In genomic region chr14:59987975-59988374, GRCm38 (mm10) we compare ENCODE assay signal across 27 mouse cellular contexts.
"Had no signal": no experiment of that assay in that cellular context is flagged by ENCODE, and none has a peak within 500 bp of the region (broad histone marks: within the 10 kb centered on the region; RNA-seq: fewer than 3 reads in every experiment).

No protein-coding gene starts in this region.

- ATAC-seq: hindbrain, embryonic 16.5 days; inflammation-experienced regulatory T-cells, adult 6 months; intestine, embryonic 15.5 days; intestine, postnatal 0 days had no signal

- H3K9me3 ChIP-seq: heart, embryonic 10.5 days; heart, embryonic 12.5 days; hindbrain, embryonic 10.5 days; hindbrain, embryonic 12.5 days; intestine, embryonic 15.5 days; kidney, embryonic 15.5 days; limb, embryonic 10.5 days; limb, embryonic 12.5 days; liver, embryonic 13.5 days had no signal

- H3K36me3 ChIP-seq: heart, embryonic 10.5 days; heart, embryonic 12.5 days; hindbrain, embryonic 10.5 days; hindbrain, embryonic 12.5 days; intestine, embryonic 15.5 days; kidney, embryonic 15.5 days; limb, embryonic 10.5 days; limb, embryonic 12.5 days; liver, embryonic 13.5 days had no signal

- H3K4me3 ChIP-seq: gastrocnemius, adult 2 months; heart, embryonic 10.5 days; heart, embryonic 12.5 days; hindbrain, embryonic 10.5 days; hindbrain, embryonic 12.5 days; intestine, embryonic 15.5 days; kidney, embryonic 15.5 days; layer of hippocampus, adult 2 months; left cerebral cortex, adult 2 months; limb, embryonic 10.5 days; limb, embryonic 12.5 days; liver, embryonic 13.5 days had no signal

- H3K4me1 ChIP-seq: heart, embryonic 10.5 days; heart, embryonic 12.5 days; hindbrain, embryonic 10.5 days; hindbrain, embryonic 12.5 days; intestine, embryonic 15.5 days; kidney, embryonic 15.5 days; limb, embryonic 12.5 days; liver, embryonic 13.5 days had no signal

- H3K9ac ChIP-seq: heart, embryonic 12.5 days; hindbrain, embryonic 12.5 days; hindbrain, embryonic 14.5 days; intestine, embryonic 15.5 days; kidney, embryonic 15.5 days; limb, embryonic 12.5 days; liver, embryonic 13.5 days had no signal

- H3K27ac ChIP-seq: gastrocnemius, adult 2 months; heart, embryonic 10.5 days; hindbrain, embryonic 10.5 days; hindbrain, embryonic 12.5 days; hindbrain, embryonic 14.5 days; intestine, embryonic 15.5 days; kidney, embryonic 15.5 days; layer of hippocampus, adult 2 months; left cerebral cortex, adult 2 months; limb, embryonic 10.5 days; limb, embryonic 12.5 days; liver, embryonic 13.5 days had no signal

- H3K4me2 ChIP-seq: heart, embryonic 12.5 days; hindbrain, embryonic 12.5 days; hindbrain, embryonic 14.5 days; intestine, embryonic 15.5 days; kidney, embryonic 15.5 days; limb, embryonic 12.5 days; liver, embryonic 11.5 days; liver, embryonic 13.5 days had no signal

- DNase-seq: gastrocnemius, adult 2 months; gastrocnemius, postnatal 10 days; gastrocnemius, postnatal 25 days; heart, postnatal 10 days; heart, postnatal 4 days; kidney, adult 18-20 months; kidney, adult 8-10 months; kidney, postnatal 10 days; kidney, postnatal 25 days; kidney, postnatal 4 days; liver; liver, embryonic 13.5 days had no signal

- H3K27me3 ChIP-seq: heart, embryonic 12.5 days; hindbrain, embryonic 12.5 days; intestine, embryonic 15.5 days; kidney, embryonic 15.5 days; limb, embryonic 12.5 days; liver, embryonic 13.5 days had no signal
